Mouse (Mus musculus): Measurements from ENCODE around the gene Olfr1243. TPM values are rescaled to one million over a fixed set of nuclear protein-coding genes. Genes with fewer than 3 reads are reported as not detected.

Gene Olfr1243
- total RNA-seq (2023), result not detected

GRCm38 (mm10) chr2:89531387-89531786 lies at the start of gene Olfr1243:
Gene Olfr1243, minus strand, starts transcription at chr2:89531487.

GRCm38 (mm10) chr2:89578347-89578746 lies 47.1 kb upstream of the Olfr1243 start, which contains the start of gene Olfr1245:
Gene Olfr1245, minus strand, starts transcription at chr2:89578447.

GRCm38 (mm10) chr2:89498235-89498634 lies 33.1 kb downstream of the Olfr1243 start, which contains the start of gene Olfr1242:
Gene Olfr1242, minus strand, starts transcription at chr2:89498335.

GRCm38 (mm10) chr2:89487026-89487425 lies 44.3 kb downstream of the Olfr1243 start, which contains the start of gene Olfr1241:
Gene Olfr1241, minus strand, starts transcription at chr2:89487126.

Other genes with a start within 250 kb of the Olfr1243 start
- not detected for gene Olfr1229, start 243.5 kb downstream of the Olfr1243 start, total RNA-seq (2023)
- not detected for gene Olfr1230, start 234.2 kb downstream of the Olfr1243 start, total RNA-seq (2023)
- not detected for gene Olfr1231, start 224.4 kb downstream of the Olfr1243 start, total RNA-seq (2023)
- not detected for gene Olfr1232, start 201.8 kb downstream of the Olfr1243 start, total RNA-seq (2023)
- not detected for gene Olfr1233, start 189.1 kb downstream of the Olfr1243 start, total RNA-seq (2023)
- gene Olfr1234, start 166.6 kb downstream of the Olfr1243 start, total RNA-seq (2023), result not detected
- not detected for gene Olfr1238, start 121.8 kb downstream of the Olfr1243 start, total RNA-seq (2023)
- not detected for gene Olfr1239, start 111.1 kb downstream of the Olfr1243 start, total RNA-seq (2023)
- gene Olfr1240, start 88.5 kb downstream of the Olfr1243 start, total RNA-seq (2023), result not detected
- gene Olfr1241, start 44.4 kb downstream of the Olfr1243 start, total RNA-seq (2023), result not detected
- gene Olfr1242, start 33.2 kb downstream of the Olfr1243 start, total RNA-seq (2023), result not detected
- gene Olfr1245, start 47.0 kb upstream of the Olfr1243 start, total RNA-seq (2023), result not detected
- gene Olfr1246, start 61.7 kb upstream of the Olfr1243 start, total RNA-seq (2023), result not detected
- not detected for gene Olfr1247, start 82.6 kb upstream of the Olfr1243 start, total RNA-seq (2023)
- gene Olfr1248, start 86.8 kb upstream of the Olfr1243 start, total RNA-seq (2023), result not detected
- gene Olfr1249, start 103.5 kb upstream of the Olfr1243 start, total RNA-seq (2023), result not detected
- not detected for gene Olfr1250, start 130.0 kb upstream of the Olfr1243 start, total RNA-seq (2023)
- not detected for gene Olfr1251, start 140.4 kb upstream of the Olfr1243 start, total RNA-seq (2023)
- gene Olfr1252, start 193.5 kb upstream of the Olfr1243 start, total RNA-seq (2023), result not detected
- gene Olfr1253, start 225.6 kb upstream of the Olfr1243 start, total RNA-seq (2023), result not detected

Data from CD4-positive naive resting alpha-beta T cell, adult 57 days (primary cell).